Mouse (Mus musculus) layer of hippocampus, adult 8-10 months (tissue): ENCODE results near the gene Sf3a1. TPM values are rescaled to one million over a fixed set of nuclear protein-coding genes. Genes with fewer than 3 reads are reported as not detected.

Source experiments
- DNase-seq, 2 experiments: peaks; one replicate each; pipeline ENCODE4 v3.0.0; 2022; ENCODE audit warnings: low spot score in 2 of 2
- total RNA-seq, 4 experiments: library from RNA; stranded (reverse); gene quantifications; 2 replicates each; pipeline ENCODE4 v1.2.4; 2022

Sf3a1 gene
- total RNA-seq, 4 experiments from 2014 or later = 57.6 to 66.7 (median 63.6) TPM

DNA sequence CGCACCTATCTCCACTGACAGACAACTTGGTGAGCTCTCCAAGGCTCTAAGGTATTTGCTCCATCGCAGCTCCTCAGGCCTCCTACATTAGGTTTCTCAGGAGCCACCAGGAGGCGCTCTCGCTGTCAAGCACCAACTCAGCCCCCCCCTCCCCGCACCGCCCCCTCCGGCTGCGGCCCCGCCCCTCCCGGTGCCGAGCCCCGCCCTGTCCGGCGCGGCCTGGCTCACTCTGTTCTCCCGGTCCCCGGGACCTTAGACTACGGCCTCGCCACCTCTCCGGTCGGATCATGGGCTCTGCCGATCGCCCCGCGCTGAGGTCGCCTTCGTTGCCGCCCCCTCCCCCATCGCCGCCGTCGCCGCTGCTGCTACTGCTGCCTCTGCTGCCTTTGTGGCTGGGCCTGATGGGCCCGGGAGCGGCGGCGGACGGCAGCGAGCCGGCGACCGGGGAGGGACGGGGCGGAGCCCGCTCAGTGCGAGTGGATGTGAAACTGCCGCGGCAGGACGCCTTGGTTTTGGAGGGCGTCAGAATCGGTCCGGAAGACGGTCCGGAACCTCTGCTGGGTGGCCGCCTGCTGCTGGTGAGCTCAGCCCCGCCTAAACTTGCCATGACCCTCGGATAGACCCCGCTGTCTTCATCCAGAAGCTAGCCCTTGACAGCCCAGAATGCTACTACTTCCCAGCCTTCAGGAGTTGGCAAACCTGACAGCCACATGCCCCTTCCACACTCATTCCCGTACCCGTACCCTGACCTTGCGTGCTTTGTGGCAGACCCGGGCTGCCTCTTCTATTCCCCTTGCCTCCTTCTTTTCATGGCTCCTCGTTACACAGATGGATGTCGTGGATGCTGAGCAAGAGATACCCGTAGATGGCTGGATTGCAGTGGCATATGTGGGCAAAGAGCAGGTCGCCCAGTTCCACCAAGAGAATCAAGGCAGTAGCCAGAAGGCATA is 24.9 kb upstream of the Sf3a1 start, which contains the start of gene Rnf215:
Rnf215 (plus strand) TSS at position 217 of the 950 bp plus-strand sequence.
- DNase-seq = peak; percentile 65 to 86

DNA sequence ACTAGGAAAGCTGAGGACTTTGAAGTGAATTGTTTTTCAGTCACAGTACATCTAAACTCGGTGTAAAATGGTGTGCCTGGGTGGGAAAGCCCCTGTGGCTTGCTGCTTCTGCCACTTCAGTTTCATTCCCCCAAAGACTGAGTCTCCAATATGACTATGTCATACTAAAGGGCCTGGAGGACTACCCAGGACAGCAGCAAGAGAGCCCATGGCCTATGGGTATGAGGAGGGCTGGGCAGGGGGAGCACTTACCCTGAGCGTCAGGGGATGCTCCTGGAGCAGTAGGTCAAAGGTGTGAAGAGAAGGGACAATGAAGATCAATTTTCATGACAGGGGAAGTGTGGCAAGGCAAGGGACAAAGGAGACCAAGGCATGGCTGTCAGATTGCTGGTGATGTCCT is 21.2 kb upstream of the Sf3a1 start:
- no peak for DNase-seq

DNA sequence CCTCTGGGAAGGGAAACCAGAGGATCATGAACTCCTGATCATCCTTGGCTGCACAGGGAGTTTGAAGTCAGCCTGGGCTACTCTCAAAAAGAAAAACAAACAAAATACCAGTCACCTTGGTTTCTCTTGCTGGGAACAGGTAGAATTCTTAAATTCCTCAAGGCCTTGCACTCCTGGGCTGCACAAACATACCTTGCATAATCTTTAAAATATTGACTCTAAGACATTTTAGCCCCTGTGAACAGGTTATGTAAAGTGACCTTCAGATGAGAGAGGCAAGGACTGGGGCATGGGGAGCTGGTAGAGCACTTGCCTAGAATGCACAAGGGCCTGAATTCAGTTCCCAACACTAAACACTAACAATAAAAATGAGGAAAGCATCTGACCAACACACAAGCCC is 18.6 kb upstream of the Sf3a1 start:
- no peak for DNase-seq

DNA sequence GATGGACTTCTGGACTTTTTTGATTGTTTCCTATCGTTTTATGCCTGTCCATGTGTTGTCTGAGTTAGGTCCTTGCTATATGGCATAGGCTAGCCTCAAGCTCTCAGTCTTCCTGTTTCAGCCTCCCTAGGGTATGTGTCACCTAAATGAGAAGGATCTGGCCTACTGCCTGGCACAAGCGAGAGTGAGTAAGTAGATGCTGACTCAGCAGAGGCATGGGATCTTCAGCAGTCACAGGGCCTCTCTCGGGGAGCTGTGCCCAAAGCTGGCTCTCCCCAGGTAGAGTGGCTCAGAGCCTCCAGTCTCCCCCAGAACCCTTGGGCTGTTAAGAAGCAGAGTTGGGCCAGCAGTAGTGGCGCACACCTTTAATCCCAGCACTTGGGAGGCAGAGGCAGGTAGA is 17.8 kb upstream of the Sf3a1 start:
- DNase-seq = no peak

DNA sequence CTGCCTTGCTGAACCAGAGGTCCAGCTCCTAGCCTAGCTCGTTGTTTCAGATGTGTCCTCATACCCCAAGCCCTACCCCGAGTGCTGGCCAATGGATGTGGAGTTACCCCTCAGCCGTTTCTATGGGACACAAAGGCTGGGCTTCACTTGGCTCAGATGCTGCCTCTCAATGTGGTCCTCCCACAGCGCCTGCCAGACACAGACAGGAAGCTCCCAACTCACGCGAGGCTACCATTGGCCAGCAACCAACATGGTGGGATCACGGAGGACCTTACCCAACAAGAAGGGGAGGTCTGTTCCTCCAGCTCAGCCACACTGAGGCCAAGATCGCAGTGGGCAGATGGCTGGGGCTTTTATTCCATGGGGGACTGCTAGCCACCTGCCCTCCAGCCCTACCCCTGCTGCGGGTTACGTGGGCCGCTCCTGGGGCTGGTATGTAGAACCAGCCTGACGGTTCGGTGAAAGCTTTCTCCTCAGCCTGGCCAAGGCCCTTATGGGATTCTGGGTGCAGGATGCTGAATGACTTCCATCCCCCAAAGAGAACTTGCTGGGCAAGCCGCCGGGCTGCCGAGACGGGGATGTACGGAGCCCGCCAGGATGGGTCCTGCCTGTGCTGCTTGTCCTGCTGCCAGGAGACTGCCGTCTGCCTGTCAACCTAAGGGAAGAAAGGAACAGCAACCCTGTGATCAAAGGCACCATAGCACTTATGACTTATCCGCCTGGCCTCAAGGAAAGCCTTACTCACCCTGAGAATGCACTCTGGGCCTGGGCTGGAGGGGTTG is 16.7 kb upstream of the Sf3a1 start:
- DNase-seq = no peak

DNA sequence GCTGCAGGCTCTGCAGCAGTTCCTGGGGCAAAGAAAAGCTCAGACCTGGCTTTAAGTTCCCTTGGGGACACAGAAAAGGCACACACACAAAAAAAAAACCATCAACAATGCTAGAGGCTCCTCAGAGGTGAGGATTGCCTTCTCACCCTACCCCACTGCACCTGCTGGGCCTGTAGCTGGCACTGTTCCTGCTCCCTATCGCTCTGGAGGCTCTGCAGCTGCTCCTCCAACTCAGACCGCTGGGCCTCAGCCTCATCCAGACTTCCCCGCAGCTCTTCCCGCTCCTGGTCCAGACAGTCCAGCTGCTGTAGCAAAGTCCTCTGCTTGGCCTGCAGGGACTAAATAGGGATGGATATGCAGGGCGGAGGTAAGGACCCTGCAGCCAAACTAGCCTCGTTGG is 13.8 kb upstream of the Sf3a1 start:
- DNase-seq = no peak

DNA sequence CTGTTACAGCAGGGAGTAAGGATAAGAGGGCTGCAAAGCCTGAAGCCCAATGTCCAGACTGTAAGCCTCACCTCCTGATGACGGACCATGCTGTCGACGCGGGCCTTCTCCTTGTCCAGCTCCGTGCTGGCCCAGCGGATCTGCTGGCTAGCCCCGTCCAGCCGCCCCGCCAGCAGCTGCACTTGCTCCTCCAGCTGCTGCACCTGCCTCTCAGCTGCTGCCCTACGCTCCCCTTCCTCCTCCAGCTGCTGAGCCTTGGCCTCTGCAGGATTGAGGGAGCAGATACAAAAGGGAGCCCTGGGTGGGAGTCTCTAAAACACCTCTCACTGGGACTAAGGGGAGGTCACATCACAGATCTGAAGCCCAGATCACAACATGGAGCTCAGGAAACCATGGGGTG is 13.1 kb upstream of the Sf3a1 start:
- no peak for DNase-seq

DNA sequence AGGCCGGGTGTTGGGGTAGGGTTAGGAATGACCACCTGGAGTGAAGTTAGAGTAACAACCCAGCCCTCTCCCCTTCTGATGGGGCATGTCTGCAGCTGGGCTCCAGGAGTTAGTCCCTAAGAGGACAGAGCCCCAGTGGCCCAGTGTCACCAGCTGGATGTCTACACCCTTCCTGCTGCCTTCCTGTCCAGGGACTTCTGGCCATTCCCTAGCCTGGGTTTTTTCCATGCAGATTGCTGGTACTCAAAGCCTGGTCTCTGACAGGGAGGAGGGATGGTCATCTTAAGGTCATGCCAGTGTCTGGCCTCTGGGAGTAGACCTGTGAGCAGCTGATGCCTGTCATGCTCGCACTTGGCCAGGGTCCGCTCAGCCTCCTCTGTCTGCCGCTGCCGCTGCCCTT is 12.0 kb upstream of the Sf3a1 start:
- DNase-seq = no peak

DNA sequence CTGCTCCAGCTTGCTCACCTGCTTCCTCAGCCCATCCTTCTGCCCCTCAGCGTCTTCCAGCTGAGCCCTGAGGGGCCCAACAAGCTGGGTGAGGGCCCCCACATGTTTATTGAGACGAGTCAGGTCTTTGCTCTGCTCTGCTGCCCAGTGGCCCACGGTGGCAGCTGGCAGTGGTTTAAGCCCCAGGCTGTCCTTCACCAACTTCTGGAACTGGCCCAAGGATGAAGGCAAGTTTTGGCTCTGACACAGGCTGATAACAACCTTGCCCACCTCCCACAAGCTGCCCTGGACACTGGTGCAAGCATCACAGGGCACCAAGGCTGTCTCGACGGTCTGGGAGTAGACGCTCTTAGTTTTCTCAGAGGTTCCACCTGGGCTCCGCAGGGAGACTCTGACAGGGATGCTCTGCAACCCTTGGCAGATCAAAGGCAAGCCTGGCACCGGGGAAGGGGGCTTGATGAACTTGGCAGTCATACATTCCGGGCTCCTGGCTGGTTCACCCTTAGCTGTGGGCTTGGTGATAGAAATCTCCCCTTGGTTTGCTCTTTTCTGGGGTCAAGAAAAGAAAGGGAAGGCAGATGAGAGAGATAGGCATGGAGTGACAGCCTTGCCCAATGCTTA is 11.5 kb upstream of the Sf3a1 start:
- DNase-seq = no peak

DNA sequence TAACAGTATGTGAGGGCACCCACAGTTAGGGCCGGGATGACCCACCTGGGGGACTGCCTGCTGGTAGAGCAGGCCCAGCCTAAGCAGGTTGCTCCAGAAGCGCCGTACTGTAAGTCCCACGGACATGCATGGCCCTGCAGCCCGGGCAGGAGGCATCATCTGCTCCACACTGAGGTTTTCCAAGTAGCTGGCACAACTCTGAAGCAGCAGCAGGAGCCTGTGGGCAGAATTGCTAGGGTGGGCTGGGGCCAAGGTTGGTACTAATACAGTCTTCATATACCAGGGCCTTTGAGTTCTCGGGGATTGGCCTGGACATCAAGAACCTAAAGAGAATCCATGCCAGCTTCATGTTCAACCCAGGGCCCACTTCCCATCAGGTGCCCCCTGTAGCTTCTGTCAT is 10.3 kb upstream of the Sf3a1 start:
- no peak for DNase-seq

DNA sequence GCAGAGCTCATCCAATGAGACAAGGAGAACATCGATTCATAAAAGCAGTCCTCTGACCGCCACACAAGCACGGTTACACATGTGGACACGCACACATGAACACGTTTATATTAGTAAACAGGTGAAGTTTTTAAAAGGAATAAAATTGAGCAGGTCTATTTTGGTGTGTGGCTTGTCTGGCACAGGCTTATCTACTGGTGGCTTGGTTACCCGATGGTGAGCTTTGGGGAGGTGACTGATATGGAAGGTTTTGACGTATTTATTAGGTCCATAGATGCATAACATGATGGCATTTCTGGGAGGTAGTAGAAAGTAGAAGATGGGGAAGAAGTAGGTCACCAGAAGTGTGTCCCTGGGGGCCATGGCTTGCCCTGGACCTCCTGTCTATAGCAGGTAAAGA is 6.5 kb upstream of the Sf3a1 start:
- no peak for DNase-seq

DNA sequence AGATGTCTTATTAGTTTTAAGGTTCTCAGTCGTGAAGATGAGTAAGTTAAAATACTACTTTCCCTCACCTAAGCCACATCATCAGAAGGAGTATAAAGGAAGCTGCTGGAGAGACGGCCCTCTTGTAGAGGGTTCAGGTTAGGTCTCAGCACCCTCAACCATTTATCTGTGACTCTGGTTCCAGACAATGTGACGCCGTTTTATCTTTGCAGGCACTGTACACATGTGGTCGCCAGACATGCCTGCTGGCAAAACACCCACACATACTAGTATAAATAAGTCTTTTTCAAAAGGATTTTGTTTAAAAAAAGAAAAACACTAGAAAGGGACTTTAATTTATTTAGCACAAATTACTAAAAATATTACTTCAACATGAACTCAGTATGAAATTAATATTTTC is 4.5 kb upstream of the Sf3a1 start:
- peak in 1 of 2 experiments; percentile 38 for DNase-seq

DNA sequence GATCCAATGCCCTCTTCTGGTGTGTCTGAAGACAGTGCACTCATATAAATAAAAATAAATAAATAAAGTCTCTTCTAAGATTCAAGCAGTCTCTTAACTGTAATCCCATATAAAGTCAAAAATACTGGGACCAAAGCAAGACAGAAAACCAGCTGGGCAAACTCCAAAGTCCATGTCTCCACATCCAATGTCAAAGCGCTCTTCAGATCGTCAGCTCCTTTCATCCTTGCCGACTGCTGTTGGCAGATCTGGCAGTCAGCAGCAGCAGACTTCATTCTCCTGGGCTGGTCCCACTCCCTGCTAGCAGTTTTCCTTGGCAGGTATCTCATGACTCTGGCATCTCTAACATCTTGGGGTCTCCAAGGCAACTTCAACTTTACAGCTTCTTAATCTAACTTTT is 1.5 kb upstream of the Sf3a1 start:
- no peak for DNase-seq

DNA sequence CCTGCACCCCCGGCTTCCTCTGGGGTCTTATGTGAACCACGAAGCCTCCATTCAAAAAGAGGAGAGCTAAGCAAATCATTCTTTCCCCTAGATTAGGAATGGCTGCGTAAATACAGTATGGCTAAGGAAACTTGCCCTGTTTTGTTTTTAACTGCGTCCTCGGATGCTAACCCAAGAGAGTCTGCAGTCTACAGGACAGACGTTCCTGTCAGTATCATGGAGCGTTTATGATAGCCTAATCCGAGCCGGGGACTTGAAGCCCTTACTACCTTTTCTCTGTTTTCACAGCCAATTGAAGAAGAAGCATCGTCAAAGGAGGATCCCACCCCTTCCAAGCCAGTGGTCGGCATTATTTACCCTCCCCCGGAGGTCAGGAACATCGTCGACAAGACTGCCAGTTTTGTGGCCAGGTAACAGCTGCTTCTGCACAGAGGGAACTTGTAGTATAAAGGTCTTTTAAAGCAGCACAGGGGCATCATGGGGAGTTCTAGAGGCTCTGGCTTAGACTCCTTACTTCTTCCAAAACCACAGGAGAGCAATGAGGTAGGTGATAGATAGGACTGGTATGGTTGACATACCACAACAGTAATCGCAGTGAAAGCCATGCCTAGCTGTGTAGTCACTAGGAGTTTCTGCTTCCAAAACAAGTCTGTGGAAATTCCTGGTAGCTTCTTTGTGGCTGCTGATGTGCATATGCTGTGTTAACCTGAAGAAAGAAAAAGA is 769 bp downstream of the Sf3a1 start:
- DNase-seq = no peak

DNA sequence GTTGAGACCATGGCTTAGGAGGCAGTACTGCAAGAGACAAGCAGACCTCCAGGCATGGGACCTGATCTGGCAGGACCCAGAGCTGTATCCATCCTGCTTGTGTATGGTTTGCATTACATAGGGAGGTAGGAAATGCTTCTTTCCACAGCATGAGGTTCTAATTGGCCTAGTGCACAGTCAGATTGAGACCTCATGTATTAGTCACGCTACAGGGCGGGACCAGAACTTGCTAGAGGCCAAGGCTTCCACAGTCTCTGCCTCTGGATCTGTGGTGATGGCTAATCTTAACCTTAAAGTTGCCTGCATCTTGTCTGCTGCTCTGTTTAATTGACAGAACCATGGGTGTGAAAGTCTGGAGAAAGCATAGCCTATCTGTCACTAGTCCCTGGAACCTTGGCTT is 4.6 kb downstream of the Sf3a1 start:
- no peak for DNase-seq

DNA sequence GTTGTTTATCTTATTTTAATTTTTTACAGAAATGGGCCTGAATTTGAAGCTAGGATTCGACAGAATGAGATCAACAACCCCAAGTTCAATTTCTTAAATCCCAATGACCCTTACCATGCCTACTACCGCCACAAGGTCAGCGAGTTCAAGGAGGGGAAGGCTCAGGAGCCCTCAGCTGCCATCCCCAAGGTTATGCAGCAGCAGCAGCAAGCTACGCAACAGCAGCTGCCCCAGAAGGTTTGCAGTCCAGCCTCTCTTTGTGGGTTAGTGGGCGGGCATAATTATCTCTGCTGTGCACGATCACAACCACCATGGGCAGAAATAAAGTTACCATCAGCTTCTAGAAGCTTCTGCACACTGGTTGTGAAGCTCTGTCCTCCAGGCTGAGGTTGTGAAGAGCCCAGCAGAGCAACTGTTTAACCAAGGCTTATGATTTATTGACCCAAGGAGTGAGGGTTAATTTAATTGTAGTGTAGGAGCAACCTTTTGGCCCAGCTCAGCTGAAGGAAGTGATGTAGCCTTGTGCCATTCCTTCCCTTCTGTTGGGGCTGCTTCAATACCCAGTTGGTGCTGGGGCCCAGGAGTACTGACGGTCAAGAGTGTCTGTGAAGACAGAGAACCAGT is 6.4 kb downstream of the Sf3a1 start:
- no peak for DNase-seq

DNA sequence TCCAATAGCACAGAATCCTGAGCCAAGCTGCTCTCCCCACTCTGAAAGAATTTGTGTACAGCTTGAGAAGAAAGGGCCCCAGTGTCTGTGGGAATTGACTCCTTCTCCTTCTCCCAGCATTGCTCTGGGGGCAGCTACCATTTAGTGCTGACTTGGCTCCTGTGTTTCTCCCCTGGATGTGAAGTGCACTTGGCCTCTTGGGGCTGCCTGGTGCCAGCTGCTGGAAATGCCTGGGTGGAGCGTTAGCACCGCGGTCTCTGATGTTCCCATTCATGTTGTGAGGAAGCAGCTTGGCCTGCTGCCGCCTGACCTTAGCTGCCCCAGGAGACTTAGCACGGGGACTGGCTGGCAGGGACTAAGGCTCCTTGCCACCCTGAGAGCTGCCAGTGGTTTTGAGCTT is 14.4 kb downstream of the Sf3a1 start:
- peak; percentile 73 to 86 for DNase-seq

DNA sequence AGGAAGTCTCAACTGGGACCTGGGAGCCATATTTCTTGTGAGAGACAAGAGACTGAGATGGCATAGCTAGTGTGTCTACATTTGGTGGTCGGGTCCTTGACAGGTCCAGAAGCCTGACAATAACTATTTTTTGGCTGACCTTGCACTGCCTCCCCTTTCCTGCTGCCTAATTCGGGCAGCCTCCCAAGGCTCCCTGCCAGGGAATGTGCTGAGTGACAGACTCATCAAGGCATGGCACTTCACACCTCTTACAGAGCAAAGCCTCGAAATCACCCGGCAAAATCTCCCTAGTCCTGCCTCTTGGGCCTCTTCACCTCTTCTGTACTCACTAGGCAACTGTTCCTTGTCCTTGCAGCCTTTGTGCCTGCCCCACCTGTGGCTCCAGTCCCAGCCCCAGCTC is 17.6 kb downstream of the Sf3a1 start:
- no peak for DNase-seq

DNA sequence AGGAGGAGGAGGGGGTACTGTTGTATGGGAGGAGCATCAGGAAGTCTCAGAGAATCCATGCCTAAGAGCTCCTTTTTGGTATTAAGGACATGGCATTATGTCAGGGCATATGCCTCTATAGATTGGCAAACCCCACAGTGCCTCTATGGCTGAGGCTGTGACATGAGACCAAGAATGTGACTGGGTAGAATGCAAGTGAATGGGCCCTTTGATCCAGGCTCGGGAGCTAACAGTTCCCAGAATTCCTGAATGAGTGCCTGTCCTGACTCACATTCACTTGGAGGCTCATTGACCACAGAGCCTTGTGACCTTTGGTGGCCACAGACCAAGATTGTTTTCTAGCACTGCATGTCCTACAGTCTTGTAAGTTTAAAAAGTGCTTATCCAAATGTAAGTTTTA is 21.9 kb downstream of the Sf3a1 start:
- no peak for DNase-seq

DNA sequence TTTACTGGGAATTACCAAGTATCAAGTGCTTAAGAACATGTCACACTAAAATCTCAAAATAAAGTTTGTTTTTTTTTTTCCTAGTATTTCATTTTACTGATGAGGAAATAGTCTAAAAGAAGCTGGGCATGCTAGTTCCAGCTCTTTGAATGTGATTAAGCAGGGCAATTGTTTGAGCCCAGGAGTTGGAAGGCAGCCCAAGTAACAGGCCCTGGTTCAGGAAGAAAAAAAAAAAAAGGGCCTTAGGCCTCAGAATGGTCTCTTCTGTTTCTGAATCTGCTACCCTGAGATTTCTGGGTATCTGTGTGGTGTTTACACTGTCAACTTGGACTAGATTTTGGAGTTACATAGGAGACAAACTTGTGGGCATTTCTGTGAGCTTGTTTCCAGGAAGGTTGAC is 23.4 kb downstream of the Sf3a1 start:
- DNase-seq = no peak
